Mouse (Mus musculus) ovary, postnatal 14 days (tissue): ENCODE data around the gene Rasgrp4.
"Not testable (repeated sequence)": the region's sequence is repeated elsewhere in the genome, so short reads cannot be mapped to it uniquely, and the experiment has no call there.

Source experiments
- DNase-seq: peaks from one replicate; pipeline ENCODE4 v3.0.0; 2022; ENCODE audit warnings: low spot score

Rasgrp4 gene

DNA sequence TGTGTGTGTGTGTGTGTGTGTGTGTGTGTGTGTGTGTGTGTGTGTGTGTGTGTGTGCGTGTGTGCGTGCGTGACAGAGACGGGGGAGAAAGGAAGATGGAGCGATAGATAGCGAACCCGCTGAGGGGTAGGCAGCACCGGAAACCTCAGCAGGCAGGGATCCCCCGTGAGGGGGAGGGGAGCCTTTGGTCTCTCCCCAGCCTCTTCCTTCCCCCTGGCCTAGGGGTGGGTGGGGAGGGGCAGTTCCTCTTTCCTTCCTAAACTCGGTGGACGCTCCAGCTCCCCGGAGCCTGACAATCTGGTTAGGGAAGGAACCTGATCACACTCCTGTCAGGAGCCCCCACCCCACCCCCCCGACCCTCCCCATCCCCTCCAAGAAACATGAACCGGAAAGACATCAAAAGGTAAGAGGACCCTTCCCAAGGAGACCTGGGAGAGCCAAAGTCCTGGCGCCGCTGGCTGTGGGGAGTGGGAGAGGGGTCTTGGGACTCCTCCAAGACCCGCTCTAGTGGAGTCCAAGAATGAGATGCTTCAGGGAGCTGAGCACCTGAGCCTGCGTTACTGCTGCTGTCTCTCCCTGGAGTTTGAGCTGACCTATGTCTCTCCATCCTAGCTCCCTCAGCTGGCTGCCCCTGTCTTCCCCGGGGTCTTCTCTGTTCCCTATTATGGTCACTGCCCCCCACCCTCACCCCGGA is at the start of gene Rasgrp4:
Gene Rasgrp4 (plus strand): TSS at position 159 of the 694 bp plus-strand sequence.
- no peak for DNase-seq

DNA sequence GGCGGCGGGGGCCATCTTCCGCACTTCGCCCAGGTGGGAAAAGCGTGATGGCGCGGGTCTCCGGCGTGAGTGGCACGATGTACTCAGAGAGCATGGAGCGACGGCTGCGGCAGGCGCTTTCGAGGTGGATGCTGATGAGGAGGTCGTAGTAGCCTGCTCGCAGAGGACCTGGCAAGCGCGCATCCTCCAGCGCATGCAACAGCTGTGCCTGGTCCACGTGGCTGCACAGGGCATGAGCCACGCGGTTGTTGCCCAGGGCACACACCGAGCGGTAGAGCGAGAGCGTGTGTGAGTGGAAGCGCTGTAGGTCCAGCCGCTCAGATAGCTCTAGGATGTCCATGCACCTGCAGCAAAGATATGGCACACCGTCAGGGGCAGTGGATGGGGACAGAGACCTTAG is 48.7 kb upstream of the Rasgrp4 start:
- no peak for DNase-seq

DNA sequence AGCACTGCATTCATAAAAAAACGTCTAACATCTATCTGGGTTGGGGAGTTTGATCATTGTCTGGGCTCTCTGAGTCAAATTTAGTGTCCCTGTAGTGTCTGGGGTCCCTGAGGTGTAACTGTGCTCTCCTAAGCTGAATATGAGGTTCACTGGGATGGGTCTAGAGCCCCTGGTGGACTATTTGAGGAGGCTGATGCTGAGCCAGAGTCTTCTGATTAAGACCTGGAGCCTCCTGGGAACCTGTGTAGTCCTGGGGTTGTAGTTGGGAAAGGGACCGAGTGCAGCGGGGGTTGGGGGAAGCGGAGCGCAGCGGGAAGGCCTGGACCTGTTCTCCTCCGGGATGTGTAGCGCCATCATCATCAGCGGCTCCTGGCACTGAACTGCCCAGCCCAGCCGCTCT is 47.7 kb upstream of the Rasgrp4 start:
- DNase-seq, result no peak

DNA sequence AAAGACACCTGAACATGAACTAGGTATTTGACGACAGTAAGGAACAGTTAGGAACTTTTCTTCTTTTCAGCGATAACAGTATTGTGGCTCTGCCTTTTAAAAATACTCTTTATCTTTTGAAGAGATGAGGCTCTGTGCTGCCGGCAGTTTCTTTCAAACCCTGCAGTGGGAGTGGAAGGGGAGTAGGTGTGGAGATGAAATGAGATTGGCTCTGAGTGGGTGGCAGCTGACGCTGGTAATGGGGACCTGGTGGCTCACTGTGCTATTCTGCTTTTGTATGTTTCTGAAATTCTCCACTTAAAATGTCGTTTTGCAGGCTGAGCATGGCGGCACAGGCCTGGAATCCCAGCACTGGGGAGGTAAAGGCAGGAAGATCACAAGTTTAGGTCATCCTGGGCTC is 45.8 kb upstream of the Rasgrp4 start:
- DNase-seq, result no peak

DNA sequence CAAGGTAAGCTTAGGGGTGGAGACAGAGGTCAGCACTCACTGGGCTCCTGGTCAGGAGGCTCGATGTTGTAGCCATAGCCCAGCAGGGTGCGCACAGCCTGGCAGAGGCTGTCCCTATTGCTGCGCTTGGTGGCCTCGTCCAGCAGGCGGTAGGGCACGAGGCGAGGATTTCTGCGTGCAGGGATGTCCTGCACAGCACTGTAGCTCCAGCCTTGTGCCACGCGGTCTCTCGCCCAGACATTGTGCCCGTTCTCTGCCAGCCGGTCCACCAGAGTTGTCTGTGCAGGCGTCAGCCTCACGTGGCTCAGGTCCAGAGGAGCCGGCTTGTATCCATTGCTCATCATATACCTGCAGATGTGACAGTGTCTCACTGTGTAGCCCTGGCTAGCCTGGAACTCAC is 37.5 kb upstream of the Rasgrp4 start:
- DNase-seq, result no peak

DNA sequence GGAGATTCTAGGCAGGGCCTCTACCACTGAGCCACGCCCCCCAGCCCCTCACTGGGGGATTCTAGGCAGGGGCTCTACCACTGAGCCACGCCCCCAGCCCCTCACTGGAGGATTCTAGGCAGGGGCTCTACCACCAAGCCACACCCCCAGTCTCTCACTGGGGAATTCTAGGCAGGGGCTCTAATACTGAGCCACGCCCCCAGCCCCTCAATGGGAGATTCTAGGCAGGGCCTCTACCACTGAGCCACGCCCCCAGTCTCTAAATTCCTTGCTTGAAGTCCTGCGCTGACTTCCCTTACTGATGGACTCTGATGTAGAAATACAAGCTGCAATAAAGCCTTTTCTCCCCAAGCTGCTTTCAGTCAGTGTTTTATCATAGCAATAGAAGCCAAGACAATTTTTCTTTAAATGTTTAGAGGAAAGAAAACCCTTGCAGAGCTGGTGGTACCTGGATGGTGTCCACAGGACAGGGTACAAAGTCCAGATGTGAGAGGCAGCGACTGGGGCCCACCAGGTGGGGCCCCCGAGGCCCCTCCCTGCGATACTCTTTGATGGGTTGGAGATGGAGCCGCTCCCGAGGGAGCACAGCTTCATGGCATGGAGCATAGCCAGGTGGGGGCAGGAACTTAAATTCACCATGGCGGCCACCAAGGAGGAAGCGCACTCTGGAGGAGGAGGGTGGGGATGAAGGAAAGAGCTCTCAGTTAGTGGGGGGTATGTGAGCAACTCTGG is 33.2 kb upstream of the Rasgrp4 start:
- DNase-seq, result no peak

DNA sequence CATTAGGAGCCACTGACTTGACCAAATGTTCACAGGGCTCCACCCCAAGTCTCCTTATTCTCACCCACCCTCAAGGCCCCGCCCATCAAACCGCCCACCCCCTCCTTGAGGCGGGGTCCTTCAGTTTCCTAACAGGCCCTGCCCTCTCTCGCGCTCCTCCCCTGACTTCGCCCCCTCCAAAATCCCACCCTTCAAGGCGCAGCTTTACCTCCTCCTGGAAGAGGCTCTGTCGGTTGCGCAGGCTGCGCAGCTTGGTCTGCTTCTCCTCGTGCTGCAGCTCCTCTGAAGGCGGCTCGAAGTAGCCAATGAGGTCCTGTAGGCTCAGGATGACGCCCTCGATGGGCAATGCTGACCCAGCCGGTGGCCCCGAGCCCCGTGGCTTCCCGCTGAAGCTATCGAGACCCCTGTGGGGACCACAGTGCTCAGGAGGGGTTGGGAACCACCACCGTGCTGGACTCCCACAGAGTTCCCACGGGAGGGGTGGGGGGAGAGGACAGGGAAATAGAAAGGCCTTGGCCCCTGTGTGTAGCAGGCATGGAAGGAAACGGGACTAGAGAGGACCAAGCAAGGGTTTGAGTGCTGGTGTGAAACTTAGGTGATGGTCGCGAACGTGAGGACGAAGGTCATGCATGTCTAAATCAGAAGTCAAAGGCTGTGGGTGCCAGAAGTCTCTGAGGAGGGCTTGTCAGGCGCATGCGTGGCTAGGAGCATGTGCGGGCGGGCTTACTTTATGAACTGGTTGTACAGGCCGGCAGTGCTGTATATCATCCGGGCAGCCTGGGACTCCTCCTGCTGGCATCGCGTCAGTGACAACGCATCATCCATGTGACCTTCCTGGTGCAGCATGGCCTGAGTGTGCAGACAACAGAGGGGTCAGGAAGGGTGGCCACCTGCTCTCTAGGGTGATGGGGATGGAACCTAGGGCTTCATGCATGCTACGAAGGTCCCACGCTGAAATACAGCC is 25.4 kb upstream of the Rasgrp4 start:
- DNase-seq, result peak; percentile 48

DNA sequence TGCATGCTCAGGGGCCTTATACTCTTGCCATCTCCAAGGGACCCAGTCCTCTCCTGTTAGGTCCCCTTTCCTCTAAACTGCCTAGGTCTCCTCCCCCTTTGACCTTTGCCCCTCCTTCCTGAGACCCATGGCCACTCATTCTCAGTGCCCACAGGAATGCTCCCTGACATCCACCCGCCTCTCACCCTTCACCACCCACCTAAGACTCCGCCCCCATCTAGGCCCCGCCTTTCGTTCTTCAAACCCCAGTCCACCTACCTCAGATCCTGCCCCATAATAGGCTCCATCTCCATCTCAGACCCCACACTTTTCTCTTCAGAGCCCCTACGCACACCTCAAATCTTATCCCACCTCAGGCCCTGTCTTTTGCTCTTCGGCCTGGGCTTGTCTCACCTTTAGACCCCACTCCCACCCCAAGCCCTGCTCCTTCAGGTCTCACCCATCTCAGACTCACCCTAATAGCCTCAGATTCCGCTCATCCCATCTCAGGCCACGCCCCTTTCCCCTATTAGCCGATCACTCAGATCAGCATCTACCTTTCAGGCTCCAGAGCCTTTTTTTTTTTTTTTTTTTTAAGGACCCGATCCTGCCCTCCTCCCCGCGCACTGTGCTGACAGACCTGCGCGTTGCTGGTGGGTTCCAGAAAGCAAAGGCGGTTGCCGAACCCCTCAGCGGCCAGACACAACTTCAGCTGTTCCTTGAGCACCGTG is 16.4 kb upstream of the Rasgrp4 start:
- no peak for DNase-seq

DNA sequence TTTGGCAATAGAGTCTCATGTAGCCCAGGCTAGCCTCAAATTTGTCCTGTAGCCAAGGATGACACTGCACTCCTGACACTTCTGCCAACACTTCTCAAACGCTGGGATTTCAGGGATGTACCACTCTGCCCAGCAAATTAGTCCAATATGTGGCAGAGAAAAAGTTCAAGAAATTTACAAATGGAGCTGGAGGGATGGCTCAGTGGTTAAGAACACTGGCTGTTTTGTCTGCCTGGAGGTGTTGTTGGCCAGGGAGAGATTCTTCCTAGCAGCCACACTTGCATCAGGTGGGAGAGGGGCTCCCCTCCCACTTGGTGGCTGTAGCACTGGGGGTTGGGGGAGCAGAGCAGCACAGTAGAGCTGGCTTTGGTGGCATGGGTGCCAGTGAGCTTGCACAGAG is 15.1 kb upstream of the Rasgrp4 start:
- DNase-seq, result no peak

DNA sequence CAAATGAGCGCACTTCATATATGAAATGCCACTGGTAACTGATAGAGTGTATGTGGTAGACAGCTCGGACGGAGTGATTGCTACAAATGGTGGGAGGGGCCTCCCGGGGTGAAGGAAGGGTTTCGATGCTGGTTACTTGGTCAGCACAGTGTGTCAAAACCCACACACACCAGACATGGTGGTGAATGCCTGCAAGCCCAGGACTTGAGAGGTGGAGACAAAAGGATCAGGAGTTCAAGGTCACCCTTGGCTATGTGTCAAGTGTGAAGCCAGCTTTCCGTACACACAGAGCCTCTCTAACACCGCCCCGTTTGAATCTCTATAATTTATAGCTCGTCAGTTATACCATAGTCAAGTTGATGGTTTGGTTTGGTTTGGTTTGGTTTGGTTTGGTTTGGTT is 11.8 kb upstream of the Rasgrp4 start:
- DNase-seq, result no peak

DNA sequence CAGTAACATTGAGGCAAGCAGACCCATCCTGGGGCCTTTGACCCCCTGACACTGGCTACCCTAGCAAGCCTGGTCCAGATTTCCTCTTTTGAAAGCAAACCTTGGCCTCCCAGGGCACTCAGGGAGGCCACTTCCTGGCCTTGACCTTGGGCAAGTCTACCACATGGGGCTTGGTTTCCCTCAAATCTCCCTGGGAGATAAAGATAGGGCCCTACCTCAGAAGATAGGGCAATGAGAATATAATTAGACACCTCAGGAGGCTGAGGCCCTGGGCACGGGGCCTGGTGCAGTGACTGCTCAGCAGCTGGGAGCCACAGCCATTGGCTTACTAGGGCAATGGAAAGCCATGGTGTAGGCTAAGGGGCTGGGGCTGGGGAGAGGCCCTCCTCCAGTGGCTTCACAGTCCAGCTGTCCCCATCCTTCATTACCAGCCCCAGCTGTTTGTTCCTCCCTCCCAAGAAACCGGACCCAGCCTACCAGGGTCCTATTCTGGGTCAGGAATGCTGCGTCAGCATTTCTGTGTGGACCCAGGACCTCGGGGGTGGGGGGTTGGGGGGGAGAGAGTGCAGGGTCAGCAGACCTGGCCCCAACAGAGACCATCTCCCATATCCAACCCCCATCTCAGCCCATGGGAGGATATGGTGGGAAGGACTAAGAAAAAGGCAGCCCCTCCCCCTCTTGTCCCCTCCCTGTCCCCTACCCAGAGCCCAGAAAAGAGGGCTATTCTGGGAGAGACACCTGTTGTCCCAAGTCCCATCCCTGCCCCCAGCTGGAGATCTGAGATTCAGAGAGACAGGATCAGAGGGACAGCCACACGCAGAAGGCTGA is 10.9 kb upstream of the Rasgrp4 start:
- no peak for DNase-seq

DNA sequence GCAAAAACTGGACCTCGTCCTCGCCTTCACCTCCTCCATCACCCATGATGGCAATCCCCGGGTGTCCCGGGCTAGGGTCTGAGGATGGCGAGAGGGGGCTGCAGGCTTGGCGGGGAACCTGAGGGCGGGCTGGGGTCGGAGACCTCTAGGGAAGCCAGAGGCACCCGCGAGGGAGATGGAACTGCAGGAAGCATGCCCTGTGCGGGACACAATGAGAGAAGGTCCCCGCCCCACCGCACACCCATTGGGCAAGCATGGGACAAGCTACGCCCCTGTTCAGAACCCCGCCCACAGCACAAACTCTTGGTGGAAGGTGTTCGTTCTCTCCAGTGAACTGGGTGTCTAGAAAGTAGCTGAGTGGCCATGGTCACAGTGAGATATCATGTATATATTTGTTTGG is 9.7 kb upstream of the Rasgrp4 start, which contains the start of gene Ryr1:
Gene Ryr1 (minus strand): TSS at position 210 of the 400 bp plus-strand sequence.
- peak; percentile 20 for DNase-seq

DNA sequence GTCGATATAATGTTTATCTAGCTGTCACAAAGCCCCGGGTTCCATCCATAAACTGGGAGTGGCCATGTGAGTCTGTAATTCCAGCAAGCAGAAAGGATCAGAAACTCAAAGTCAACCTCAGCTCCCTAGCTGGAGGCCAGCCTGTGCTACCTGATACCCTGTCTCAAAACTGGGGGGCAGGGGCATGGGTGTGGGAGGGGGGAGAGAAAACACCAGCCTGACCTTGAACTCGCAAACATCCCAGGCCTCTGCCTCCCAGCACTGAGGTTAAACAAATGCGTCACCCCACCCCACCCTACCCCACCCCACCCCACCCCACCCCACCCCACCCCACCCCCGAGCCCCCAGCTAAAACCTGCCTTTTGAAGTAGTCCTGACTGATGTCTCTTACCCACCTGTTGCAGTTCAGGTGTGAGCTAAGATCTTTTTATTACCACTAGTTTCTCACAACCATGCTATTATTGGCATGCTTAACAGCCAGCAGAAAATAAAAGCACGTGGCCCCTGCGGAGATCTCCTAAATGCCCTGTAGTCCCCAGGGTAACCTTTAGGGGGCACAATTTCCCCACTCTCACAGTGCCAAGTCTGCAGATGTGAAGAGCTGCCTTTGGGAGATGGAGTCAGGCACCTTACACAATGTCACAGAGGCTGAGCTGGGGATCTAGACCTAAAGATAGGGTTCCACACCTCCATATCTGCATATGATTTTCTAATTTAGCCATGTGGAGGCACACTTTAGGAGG is 8.3 kb upstream of the Rasgrp4 start:
- peak; percentile 46 for DNase-seq

DNA sequence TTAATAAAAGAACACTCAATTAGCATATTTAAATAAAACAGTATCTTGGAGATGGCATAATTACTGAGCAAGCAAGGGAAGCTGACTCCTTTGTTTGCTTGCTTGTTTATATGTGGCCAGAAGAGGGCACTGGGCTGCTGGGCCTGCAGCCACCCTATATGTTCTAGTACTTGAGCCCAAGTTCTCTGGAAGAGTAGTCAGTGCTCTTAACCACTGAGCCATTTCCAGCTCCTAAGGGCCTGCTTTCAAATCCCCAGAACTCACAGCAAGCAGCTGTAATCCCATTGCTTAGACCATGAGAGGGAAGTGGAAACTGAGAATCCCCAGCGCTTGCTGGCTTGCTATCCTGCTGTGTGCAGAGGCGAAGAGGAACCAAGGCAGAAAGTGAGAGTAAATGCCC is 5.9 kb upstream of the Rasgrp4 start:
- no peak for DNase-seq

DNA sequence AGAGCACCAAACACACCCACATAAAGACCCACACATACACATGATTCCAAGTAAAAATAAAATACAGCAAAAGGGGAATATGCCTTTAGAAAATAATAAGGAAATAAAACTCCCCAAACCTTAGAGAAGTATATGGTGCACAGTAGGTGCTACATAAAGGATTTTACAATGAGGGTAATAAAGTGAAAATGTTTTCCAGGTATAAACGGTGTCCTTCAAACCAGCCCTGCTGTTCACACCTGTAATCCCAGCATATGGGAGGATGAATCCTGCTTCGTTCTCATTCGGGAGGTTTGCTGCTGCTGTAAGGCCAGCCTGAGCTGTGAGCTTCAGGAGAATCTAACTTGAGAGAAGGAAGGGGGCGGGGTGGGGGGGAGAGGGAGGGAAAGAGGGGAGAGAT is 421 bp upstream of the Rasgrp4 start:
- no peak for DNase-seq

DNA sequence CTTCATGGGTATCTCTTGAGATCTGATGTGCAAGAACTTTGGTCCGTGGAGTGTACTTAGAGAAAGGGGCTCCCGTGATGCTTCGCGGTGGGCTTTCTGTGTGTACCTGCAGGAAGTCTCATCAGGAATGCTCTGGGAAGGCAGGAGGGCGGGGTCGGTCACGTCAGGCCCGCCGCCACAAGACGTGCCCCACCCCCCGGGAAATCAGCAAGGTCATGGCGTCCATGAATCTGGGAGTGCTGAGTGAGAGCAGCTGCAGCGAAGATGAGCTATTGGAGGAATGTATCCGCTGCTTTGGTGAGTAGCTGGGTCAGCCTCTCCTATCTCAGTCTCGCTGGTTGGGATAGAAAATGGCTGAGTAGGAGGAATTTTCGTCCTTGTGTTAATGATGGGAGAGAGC is 2.8 kb downstream of the Rasgrp4 start:
- no peak for DNase-seq

DNA sequence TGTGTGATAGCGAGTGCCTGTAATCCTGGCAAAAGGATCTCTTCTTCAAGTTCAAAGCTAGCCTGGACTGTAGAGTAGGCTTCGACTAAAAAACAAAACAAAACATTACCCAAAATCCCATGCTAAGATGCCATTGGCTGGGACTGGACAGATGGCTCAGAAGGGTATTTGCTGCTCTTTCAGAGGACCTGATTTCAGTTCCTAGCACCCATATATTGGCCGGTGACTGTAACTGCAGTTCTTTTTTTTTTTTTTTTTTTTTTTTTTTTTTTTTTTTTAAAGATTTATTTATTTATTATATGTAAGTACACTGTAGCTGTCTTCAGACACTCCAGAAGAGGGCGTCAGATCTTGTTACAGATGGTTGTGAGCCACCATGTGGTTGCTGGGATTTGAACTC is 4.6 kb downstream of the Rasgrp4 start:
- not testable (repeated sequence) for DNase-seq

DNA sequence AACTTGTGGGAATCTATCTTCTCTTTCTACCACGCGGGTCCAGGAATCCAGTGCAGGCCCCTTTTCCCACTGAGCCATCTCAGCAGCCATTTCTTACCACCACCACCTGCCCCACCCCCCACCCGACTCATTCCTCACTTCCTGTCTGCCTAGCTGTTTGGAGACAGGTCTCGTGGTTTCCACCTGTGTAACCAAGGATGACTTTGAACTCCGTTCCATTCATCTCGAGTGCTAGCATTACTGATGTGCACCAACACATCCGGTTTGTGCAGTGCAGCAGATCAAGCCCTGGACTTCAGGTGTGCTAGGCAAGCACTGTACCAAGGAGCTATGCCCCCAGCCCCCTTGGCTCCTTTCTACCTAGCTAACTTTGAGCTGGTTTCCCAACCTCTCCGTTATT is 6.8 kb downstream of the Rasgrp4 start:
- no peak for DNase-seq

DNA sequence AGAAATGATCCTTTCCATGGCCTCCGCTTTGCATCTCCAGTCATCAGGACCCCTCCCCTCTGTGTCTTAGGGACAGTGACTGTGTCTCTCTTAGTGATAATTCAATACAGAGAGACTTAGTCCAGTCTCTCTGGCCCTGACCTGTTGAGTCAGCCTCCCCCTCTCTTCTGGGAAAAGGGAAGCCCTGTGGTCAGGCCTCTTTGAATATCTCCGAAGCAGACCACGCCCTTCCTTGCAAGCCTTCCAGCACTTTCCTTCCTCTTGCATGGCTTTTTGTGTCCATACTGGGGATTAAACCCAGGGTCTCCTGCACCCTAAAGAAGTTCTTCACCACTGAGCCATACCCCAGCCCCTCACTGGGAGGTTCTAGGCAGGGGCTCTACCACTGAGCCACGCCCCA is 9.4 kb downstream of the Rasgrp4 start:
- no peak for DNase-seq

DNA sequence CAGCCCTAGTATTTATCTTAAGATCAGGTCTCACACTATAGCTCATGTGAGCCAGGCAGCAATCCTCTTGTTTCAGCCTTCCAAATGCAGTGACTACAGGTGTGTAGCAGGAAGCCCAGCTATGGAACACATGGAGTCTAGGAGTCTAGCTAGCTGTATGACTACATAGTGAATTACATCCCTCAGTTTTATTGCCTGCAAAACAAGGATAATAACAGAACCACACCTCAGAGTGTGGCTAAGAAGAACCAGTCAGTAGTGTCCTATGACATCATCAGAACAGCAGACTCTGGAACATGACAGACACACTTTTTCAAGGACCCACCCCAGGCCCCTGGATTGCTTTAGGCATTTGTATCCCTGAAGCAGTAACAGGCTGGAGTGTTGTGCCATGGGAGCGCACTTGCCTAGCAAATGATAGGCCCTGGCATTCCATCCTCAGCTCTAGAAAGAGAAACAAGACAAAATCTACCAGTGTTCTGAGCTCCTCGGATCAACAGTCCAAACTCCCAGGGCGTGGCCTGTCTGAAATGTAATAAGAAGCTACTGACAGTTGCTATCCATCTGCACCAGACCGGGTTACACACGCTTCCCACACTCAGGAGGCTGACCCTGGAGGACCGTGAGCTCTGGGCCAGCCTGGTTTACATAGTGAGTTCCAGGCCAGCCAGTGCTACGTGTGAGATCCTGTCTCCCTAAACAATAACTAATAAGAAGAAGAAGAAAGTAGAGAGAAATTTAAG is 12.1 kb downstream of the Rasgrp4 start:
- no peak for DNase-seq
